ENCODE assay signal across 28 mouse cellular contexts in genomic region chr3:108995379-108995778, GRCm38 (mm10). TPM values are rescaled to one million over a fixed set of nuclear protein-coding genes. Genes with fewer than 3 reads are reported as not detected.
"Had no signal": no experiment of that assay in that cellular context is flagged by ENCODE, and none has a peak within 500 bp of the region (broad histone marks: within the 10 kb centered on the region; RNA-seq: fewer than 3 reads in every experiment).

No protein-coding gene starts in this region.

- H3K4me3 ChIP-seq: kidney, embryonic 15.5 days; lung, embryonic 15.5 days; midbrain, embryonic 12.5 days; midbrain, embryonic 15.5 days; neural tube, embryonic 12.5 days; neural tube, embryonic 15.5 days had no signal

- H3K36me3 ChIP-seq: midbrain, embryonic 15.5 days had no signal

- ATAC-seq: intestine, postnatal 0 days; midbrain, embryonic 15.5 days had no signal

- H3K4me1 ChIP-seq: kidney, embryonic 15.5 days; midbrain, embryonic 12.5 days; midbrain, embryonic 15.5 days; neural tube, embryonic 12.5 days; neural tube, embryonic 15.5 days had no signal

- H3K9ac ChIP-seq: kidney, embryonic 15.5 days; liver, embryonic 14.5 days; lung, embryonic 15.5 days; midbrain, embryonic 12.5 days; midbrain, embryonic 15.5 days; neural tube, embryonic 12.5 days; neural tube, embryonic 15.5 days had no signal

- H3K27ac ChIP-seq: kidney, embryonic 15.5 days; liver, embryonic 14.5 days; lung, embryonic 15.5 days; midbrain, embryonic 12.5 days; midbrain, embryonic 15.5 days; neural tube, embryonic 12.5 days; neural tube, embryonic 15.5 days had no signal

- H3K9me3 ChIP-seq: kidney, embryonic 15.5 days; lung, embryonic 15.5 days; midbrain, embryonic 12.5 days; midbrain, embryonic 15.5 days; neural tube, embryonic 12.5 days; neural tube, embryonic 15.5 days had no signal

- H3K27me3 ChIP-seq: kidney, embryonic 15.5 days; lung, embryonic 15.5 days; midbrain, embryonic 12.5 days; midbrain, embryonic 15.5 days; neural tube, embryonic 12.5 days; neural tube, embryonic 15.5 days had no signal

- H3K4me2 ChIP-seq: kidney, embryonic 15.5 days; lung, embryonic 15.5 days; midbrain, embryonic 12.5 days; midbrain, embryonic 15.5 days; neural tube, embryonic 12.5 days; neural tube, embryonic 15.5 days had no signal

- DNase-seq: kidney, adult 8-10 months; kidney, postnatal 10 days; kidney, postnatal 36 days; layer of hippocampus, adult 9-11 months; lung, adult 18-20 months; lung, postnatal 10 days; lung, postnatal 36 days; retina, postnatal 1 day; thymus, adult 18-20 months; thymus, postnatal 36 days had no signal

RNA-seq across cellular contexts. Expression of gene Gm9857, which starts 55.1 kb away (rescaled TPM):
- total RNA-seq: layer of hippocampus, postnatal 25 days; left cerebral cortex, adult 18-20 months; left cerebral cortex, postnatal 10 days; left cerebral cortex, postnatal 36 days; liver, adult 2 months had no signal
- polyA plus RNA-seq: intestine, postnatal 0 days; kidney, embryonic 15.5 days; limb, embryonic 11.5 days; liver, adult 2 months; liver, embryonic 14.5 days; lung, embryonic 15.5 days; midbrain, embryonic 12.5 days; midbrain, embryonic 15.5 days; neural tube, embryonic 12.5 days; neural tube, embryonic 15.5 days; small intestine, adult 2 months; spleen, adult 2 months; stomach, embryonic 16.5 days; urinary bladder, adult 2 months had no signal

RNA-seq across cellular contexts. Expression of gene Henmt1, which starts 55.7 kb away (rescaled TPM):
- total RNA-seq: liver, adult 2 months had no signal
- polyA plus RNA-seq: liver, adult 2 months; small intestine, adult 2 months had no signal
